Mouse (Mus musculus) kidney, embryonic 15.5 days (tissue): ENCODE results near the gene Synj1. TPM values are rescaled to one million over a fixed set of nuclear protein-coding genes. Genes with fewer than 3 reads are reported as not detected.

Source experiments
- ATAC-seq: fragments of 200-750 bp; cut with Nextera tagmentation; replicated peaks from 2 replicates; pipeline ENCODE4 v1.8.0; 2017; ENCODE audit warnings: moderate TSS enrichment; ENCODE audit not compliant: low FRiP score
- H3K27ac ChIP-seq: fragments of 300-500 bp; sonication (generic); 2 replicates; pipeline ENCODE4 v1.5.1; 2015; ENCODE audit warnings: mild to moderate bottlenecking, inconsistent platforms
- H3K27me3 ChIP-seq: fragments of 300-500 bp; sonication (generic); 2 replicates; pipeline ENCODE4 v1.6.1; 2015; ENCODE audit warnings: inconsistent platforms
- H3K36me3 ChIP-seq: fragments of 300-500 bp; sonication (generic); 2 replicates; pipeline ENCODE4 v1.6.1; 2015; ENCODE audit warnings: inconsistent platforms
- H3K4me1 ChIP-seq: fragments of 300-500 bp; sonication (generic); 2 replicates; pipeline ENCODE4 v1.6.1; 2015; ENCODE audit warnings: inconsistent platforms
- H3K4me2 ChIP-seq: fragments of 300-500 bp; sonication (generic); 2 replicates; pipeline ENCODE4 v1.6.1; 2015; ENCODE audit warnings: moderate library complexity, mild to moderate bottlenecking, inconsistent platforms
- H3K4me3 ChIP-seq: fragments of 300-500 bp; sonication (generic); replicated peaks from 2 replicates; pipeline ENCODE4 v1.5.1; 2015; ENCODE audit warnings: mild to moderate bottlenecking, inconsistent platforms
- H3K9ac ChIP-seq: fragments of 300-500 bp; sonication (generic); 2 replicates; pipeline ENCODE4 v1.6.1; 2015; ENCODE audit warnings: mild to moderate bottlenecking, inconsistent platforms
- H3K9me3 ChIP-seq: fragments of 300-500 bp; sonication (generic); replicated peaks from 2 replicates; pipeline ENCODE4 v1.6.1; 2016; ENCODE audit warnings: inconsistent platforms
- WGBS: fragments of 180-500 bp; shearing (Covaris S2); methylation state at CpG from one replicate; pipeline ENCODE4 v1.1.7; 2015; ENCODE audit warnings: mixed read lengths; 5-methylcytosine and 5-hydroxymethylcytosine counted together
- polyA plus RNA-seq: library from polyadenylated mRNA; unstranded; fragments of >200 nt; fragmentation: Nextera tagmentation; extraction: Ambion mirVana; gene quantifications from 2 replicates; pipeline ENCODE4 v1.2.1, GENCODE M21; 2015

Synj1 gene
- polyA plus RNA-seq, 1 experiment from 2014 or later, result 14.4 TPM

- Histone ChIP-seq H3K4me2 (no peak overlapping the region), H3K27me3 (no peaks in the 10 kb centered on the region), H3K27ac (no peak overlapping the region), H3K9me3 (no peaks in the 10 kb centered on the region), H3K36me3 (peaks cover 90% of the 10 kb centered on the region), H3K9ac (no peak overlapping the region), H3K4me3 (no peak overlapping the region), H3K4me1 (no peaks in the 10 kb centered on the region)
- ATAC-seq, result no peak
- 93% methylated on average over 4 of the region's 4 CpGs for WGBS
Observed at GRCm38 (mm10) chr16:91030751-91031150, 19.6 kb upstream of the Synj1 start.

GRCm38 (mm10) chr16:91029901-91030300 is 18.8 kb upstream of the Synj1 start:
- ATAC-seq, result no peak
- no peaks in the 10 kb centered on the region for H3K9me3 ChIP-seq
- no peaks in the 10 kb centered on the region for H3K27me3 ChIP-seq
- 94% methylated on average over 2 of the region's 2 CpGs for WGBS
- no peak overlapping the region for H3K27ac ChIP-seq
- no peak overlapping the region for H3K9ac ChIP-seq
- no peak overlapping the region for H3K4me3 ChIP-seq
- H3K36me3 ChIP-seq, result peaks cover 92% of the 10 kb centered on the region
- H3K4me2 ChIP-seq, result no peak overlapping the region
- H3K4me1 ChIP-seq, result no peaks in the 10 kb centered on the region

DNA sequence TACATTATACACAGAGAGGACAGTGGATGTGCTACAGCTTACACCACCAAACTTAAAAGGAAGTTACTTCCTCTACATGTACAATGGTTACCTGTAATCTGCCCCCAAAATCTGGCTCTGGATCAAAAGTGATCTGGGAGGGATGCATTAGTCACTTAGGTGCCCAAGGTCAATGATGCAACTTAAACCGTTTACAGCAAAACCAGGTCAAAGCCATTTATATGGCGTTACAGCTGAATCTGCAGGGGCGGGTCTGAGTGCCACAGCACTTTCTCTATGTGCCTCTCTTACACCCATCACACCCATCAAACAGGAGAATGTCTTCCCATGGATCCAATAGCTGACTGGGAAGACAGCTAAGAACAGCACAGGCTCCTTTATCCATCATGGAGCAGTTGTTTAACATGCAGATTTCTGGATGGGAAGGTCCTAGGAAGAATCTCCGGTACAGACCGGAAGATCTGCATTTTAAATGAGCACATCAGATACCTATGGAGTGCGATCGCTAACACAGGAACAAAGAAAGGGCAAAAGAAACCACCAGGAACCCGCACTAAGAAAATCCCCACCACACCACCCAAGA is 18.1 kb upstream of the Synj1 start:
- WGBS, result 94% methylated on average over 8 of the region's 8 CpGs

DNA sequence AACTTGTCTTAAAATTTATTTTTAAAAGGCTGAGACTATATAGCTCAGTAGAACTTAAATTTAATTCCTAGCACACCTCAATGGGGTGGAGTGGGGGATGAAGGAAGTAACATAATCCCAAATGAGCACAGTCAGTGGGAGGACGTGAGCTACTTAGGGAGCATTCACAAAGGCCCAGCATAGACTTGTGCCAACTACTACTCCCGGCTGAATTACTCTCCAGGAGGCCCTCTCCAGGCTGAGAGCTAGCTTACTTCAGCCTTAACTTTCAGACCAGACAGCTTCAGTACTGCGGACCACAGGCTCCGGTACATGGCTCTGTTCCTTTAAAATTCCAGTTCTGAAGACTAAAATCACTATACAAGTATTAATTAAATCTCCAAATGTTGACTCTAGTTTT is 15.2 kb upstream of the Synj1 start:
- WGBS, result 89% methylated on average over 4 of the region's 4 CpGs
- Histone ChIP-seq H3K9me3 (0 out of 2 replicates have a peak, but pooled peaks cover 4% of the 10 kb centered on the region), H3K36me3 (peaks cover 91% of the 10 kb centered on the region), H3K27me3 (no peaks in the 10 kb centered on the region), H3K27ac (no peak overlapping the region), H3K9ac (no peak overlapping the region), H3K4me1 (no peaks in the 10 kb centered on the region), H3K4me2 (no peak overlapping the region), H3K4me3 (no peak overlapping the region)
- ATAC-seq, result no peak

More for the DNA sequence above, 18.1 kb upstream of the Synj1 start:
- Histone ChIP-seq H3K36me3 (peaks cover 93% of the 10 kb centered on the region), H3K27ac (no peak overlapping the region), H3K9ac (no peak overlapping the region), H3K9me3 (no peaks in the 10 kb centered on the region), H3K27me3 (no peaks in the 10 kb centered on the region), H3K4me2 (no peak overlapping the region), H3K4me1 (no peaks in the 10 kb centered on the region), H3K4me3 (no peak overlapping the region)
- no peak for ATAC-seq

- ATAC-seq, result no peak
- Histone ChIP-seq H3K4me2 (no peak overlapping the region), H3K27ac (no peak overlapping the region), H3K36me3 (peaks cover 98% of the 10 kb centered on the region), H3K4me3 (no peak overlapping the region), H3K4me1 (no peaks in the 10 kb centered on the region), H3K9ac (no peak overlapping the region), H3K9me3 (0 out of 2 replicates have a peak, but pooled peaks cover 4% of the 10 kb centered on the region), H3K27me3 (no peaks in the 10 kb centered on the region)
- 89% methylated on average over 1 of the region's 1 CpGs for WGBS
Observed at GRCm38 (mm10) chr16:91023384-91023783, 12.3 kb upstream of the Synj1 start.

GRCm38 (mm10) chr16:91020842-91021483 is 9.9 kb upstream of the Synj1 start:
- no peak for ATAC-seq
- Histone ChIP-seq H3K27ac (no peak overlapping the region), H3K27me3 (no peaks in the 10 kb centered on the region), H3K4me2 (no peak overlapping the region), H3K4me3 (no peak overlapping the region), H3K36me3 (peaks cover 93% of the 10 kb centered on the region), H3K9me3 (0 out of 2 replicates have a peak, but pooled peaks cover 4% of the 10 kb centered on the region), H3K9ac (no peak overlapping the region), H3K4me1 (no peaks in the 10 kb centered on the region)
- WGBS, result 92% methylated on average over 10 of the region's 10 CpGs

DNA sequence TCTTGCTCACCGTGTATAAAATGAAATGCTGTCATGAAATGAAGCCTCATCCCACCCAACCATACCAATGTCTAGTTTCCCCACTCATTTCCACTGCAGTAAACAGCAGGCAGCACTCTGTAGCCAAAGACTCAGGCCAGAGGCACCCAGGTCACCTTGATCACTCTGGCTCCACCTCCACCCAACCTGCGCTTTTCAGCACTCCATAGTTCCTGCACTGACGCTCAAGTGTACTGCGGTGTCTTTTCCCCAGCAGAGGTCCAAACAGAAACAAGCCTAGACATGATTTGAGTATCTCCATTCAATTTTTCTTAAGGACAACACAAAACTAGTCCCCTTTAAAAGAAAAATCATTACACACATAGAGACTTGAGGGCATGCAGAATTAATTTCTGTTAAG is 8.4 kb upstream of the Synj1 start:
- H3K4me3 ChIP-seq, result no peak overlapping the region
- WGBS, result 99% methylated on average over 4 of the region's 4 CpGs
- H3K36me3 ChIP-seq, result peaks cover 91% of the 10 kb centered on the region
- no peaks in the 10 kb centered on the region for H3K27me3 ChIP-seq
- 0 out of 2 replicates have a peak, but pooled peaks cover 4% of the 10 kb centered on the region for H3K9me3 ChIP-seq
- no peaks in the 10 kb centered on the region for H3K4me1 ChIP-seq
- H3K9ac ChIP-seq, result no peak overlapping the region
- H3K4me2 ChIP-seq, result no peak overlapping the region
- no peak for ATAC-seq
- H3K27ac ChIP-seq, result no peak overlapping the region

DNA sequence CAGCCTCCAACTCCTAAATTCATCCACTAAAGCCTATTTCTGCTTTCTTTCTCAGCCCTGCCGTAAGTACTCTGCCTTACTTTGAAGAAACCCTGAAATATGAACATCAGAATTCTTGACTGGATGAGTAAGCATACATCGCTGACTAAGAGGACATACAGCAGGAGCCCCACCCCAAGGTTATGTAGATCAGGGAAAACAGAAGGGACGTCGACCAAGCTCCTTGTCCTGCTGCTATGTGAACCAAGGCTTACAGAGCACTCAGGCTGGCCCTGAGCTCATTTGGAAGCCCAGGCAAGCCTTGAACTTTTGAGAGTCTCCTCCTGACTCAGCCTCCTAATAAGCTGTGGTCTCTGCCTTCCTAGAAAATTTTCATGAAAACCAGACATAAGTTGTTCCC is 4.7 kb upstream of the Synj1 start:
- Histone ChIP-seq H3K4me3 (no peak overlapping the region), H3K4me2 (no peak overlapping the region), H3K36me3 (peaks cover 65% of the 10 kb centered on the region), H3K27me3 (no peaks in the 10 kb centered on the region), H3K27ac (no peak overlapping the region), H3K4me1 (peaks cover 10% of the 10 kb centered on the region), H3K9me3 (no peaks in the 10 kb centered on the region), H3K9ac (no peak overlapping the region)
- WGBS, result 83% methylated on average over 4 of the region's 4 CpGs
- ATAC-seq, result no peak

DNA sequence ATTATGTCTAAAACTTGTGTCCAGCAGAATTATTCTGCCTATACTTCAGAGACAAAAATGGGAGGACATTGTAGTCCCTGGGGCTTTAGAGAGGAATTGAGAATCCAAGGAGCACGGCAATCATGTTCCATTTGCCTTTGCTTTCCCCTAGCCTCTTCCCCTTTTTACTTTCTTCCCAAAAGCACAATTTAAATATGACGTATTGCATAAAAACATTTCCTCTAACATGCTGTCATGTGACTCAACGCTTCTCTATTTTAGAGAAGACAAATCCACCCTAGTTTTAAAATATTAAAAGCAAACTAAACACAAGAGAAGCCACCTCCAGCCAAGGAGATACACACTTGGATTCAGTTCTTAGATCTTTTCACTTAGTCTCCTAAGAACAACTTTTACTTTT is 739 bp upstream of the Synj1 start:
- no peaks in the 10 kb centered on the region for H3K27me3 ChIP-seq
- H3K4me3 ChIP-seq, result peak overlapping the region; percentile 83
- H3K27ac ChIP-seq, result peak overlapping the region; percentile 94
- WGBS, result 38% methylated on average over 3 of the region's 3 CpGs
- no peak for ATAC-seq
- no peaks in the 10 kb centered on the region for H3K9me3 ChIP-seq
- peaks cover 27% of the 10 kb centered on the region for H3K36me3 ChIP-seq
- H3K9ac ChIP-seq, result no peak overlapping the region
- H3K4me1 ChIP-seq, result peaks cover 19% of the 10 kb centered on the region
- H3K4me2 ChIP-seq, result peak overlapping the region; percentile 66

- peak overlapping the region; percentile 85 for H3K9ac ChIP-seq
- no peaks in the 10 kb centered on the region for H3K27me3 ChIP-seq
- ATAC-seq, result peak; percentile 58
- peaks cover 18% of the 10 kb centered on the region for H3K36me3 ChIP-seq
- peak overlapping the region; percentile 94 for H3K27ac ChIP-seq
- WGBS, result under 1% methylated on average over 42 of the region's 42 CpGs
- peak overlapping the region; percentile 66 for H3K4me2 ChIP-seq
- peak overlapping the region; percentile 83 for H3K4me3 ChIP-seq
- H3K9me3 ChIP-seq, result no peaks in the 10 kb centered on the region
- H3K4me1 ChIP-seq, result peaks cover 19% of the 10 kb centered on the region
Observed at GRCm38 (mm10) chr16:91010581-91011020, 507 bp downstream of the Synj1 start.

DNA sequence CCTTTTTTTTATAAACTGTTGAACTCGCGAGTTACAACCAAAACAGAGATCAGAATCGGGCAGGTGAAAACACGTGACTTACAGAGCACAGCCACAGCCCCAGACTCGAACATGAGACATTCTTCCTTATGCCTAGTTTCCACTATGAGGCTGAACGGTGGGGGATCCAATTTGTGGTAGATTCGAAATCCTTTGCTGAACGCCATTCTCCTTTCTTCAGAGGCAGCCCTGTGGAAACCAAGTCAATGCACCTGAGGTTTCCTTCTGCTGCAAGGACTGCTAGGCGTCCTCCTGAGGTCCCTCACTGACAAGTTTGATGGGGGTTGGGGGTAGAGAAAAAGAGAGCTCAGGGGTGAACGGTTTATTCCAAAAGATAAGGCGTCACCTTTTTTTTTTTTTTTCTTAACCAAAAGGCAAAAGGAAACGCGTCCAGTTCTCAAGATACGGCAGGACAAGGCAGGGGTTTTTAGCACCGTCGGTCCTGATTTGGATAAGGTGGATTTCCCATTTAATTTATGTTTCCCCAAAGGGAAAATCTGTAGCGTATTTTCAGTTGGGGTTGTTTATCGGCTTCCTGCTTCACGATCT is 1.1 kb downstream of the Synj1 start:
- H3K4me2 ChIP-seq, result peak overlapping the region; percentile 66
- H3K9ac ChIP-seq, result peak overlapping the region; percentile 85
- H3K4me3 ChIP-seq, result peak overlapping the region; percentile 83
- peak overlapping the region; percentile 94 for H3K27ac ChIP-seq
- H3K36me3 ChIP-seq, result peaks cover 12% of the 10 kb centered on the region
- H3K4me1 ChIP-seq, result peaks cover 19% of the 10 kb centered on the region
- H3K9me3 ChIP-seq, result no peaks in the 10 kb centered on the region
- H3K27me3 ChIP-seq, result no peaks in the 10 kb centered on the region
- ATAC-seq, result no peak
- under 1% methylated on average over 19 of the region's 19 CpGs for WGBS

DNA sequence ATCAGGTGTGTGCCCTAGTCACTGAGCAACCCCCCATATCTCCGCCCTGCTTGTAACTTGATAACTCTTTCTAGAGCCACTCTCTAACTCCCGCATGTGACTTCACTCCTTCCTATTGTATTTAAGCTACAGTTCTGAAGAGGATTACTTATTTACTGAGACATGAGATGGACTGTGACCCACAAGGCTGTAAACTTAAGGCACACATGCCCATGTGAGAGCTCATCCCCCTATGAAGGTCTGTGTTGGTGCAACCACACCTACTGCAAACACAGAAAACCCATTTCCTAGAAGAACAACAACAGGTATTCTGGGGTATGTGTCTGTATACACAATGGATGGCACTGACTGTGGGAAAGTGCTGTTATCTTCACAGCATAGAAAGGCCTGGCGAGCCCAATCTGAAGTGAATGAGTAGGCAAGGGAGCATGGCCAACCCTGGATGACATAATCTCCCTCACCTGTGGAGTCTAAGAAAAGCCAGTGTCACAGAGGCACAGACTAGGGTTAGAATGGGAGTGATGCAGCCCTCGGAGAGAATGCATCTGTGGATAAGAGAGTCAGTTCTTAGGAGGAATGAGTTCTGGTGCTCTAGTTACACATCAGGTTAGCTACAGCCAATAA is 6.1 kb downstream of the Synj1 start:
- Histone ChIP-seq H3K4me1 (peaks cover 8% of the 10 kb centered on the region), H3K9ac (no peak overlapping the region), H3K4me3 (no peak overlapping the region), H3K9me3 (no peaks in the 10 kb centered on the region), H3K36me3 (no peaks in the 10 kb centered on the region), H3K27me3 (no peaks in the 10 kb centered on the region), H3K27ac (no peak overlapping the region), H3K4me2 (no peak overlapping the region)
- WGBS, result 77% methylated on average over 4 of the region's 4 CpGs
- ATAC-seq, result 0 out of 2 replicates have a peak, but pooled peaks have one; percentile 29
